Mouse (Mus musculus) small intestine, adult 10 weeks (tissue): ENCODE results near the gene Fam216b. TPM values are rescaled to one million over a fixed set of nuclear protein-coding genes. Genes with fewer than 3 reads are reported as not detected.

Experiments used
- polyA plus RNA-seq: library from polyadenylated mRNA; stranded (reverse); fragments of 350-450 nt; fragmentation: Illumina TruSeq; extraction: RNeasy Lipid Tissue Mini Kit (QIAGEN cat#74804); gene quantifications from one replicate; pipeline ENCODE4 v1.2.3, GENCODE M21; 2014; ENCODE audit warnings: low replicate concordance

Gene Fam216b
- not detected for polyA plus RNA-seq

DNA sequence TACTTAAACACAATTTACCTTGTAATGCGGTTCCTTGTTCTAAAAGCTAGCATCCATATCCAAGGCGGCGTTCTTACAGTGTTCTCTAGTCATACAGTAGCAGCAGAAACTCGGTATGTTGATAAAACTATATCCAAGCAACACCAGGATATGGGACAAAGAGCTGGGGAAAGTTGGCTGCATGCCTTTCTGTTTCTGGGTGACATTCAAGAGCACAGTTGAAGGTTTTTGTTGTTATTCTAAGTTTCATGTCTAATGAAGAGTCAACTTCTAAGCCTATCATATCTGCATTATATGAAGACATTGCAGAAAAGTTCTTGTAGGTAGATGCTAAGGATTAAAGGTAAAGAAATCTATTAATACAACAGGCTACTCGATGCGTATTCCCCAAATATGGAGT is at the start of gene Fam216b:
TSS of gene Fam216b (minus strand) at position 101 of the 400 bp plus-strand sequence.

Other genes starting within 250 kb of the Fam216b start
- gene Dnajc15, start 213.9 kb downstream of the Fam216b start, polyA plus RNA-seq = 159 TPM
- 77.0 TPM for gene Epsti1, start 184.8 kb downstream of the Fam216b start, polyA plus RNA-seq
- gene Tnfsf11, start 219.0 kb upstream of the Fam216b start, polyA plus RNA-seq = 0.89 TPM